Mouse (Mus musculus): ENCODE data around the gene 1700037H04Rik. TPM values are rescaled to one million over a fixed set of nuclear protein-coding genes. Genes with fewer than 3 reads are reported as not detected.

Gene 1700037H04Rik
- 110 and 112 TPM in 2 replicates for polyA plus RNA-seq (2014; fragmentation: Nextera tagmentation; extraction: Ambion mirVana)

- ATAC-seq (peak; percentile 98), DNase-seq (ENCODE audit: low spot score) (peak; percentile 100)
- Histone ChIP-seq H3K4me2 (ENCODE audit: low read length) (peak within 1 kb of the TSS; percentile 85), H3K36me3 (ENCODE audit: control insufficient read depth, insufficient read depth, low read length) (no peaks in the 10 kb centered on the region), H3K27me3 (replicated peaks; ENCODE audit: control insufficient read depth, insufficient read depth, low read length) (no peaks in the 10 kb centered on the region), H3K9me3 (replicated peaks; ENCODE audit: control insufficient read depth, low read length) (no peaks in the 10 kb centered on the region), H3K4me1 (ENCODE audit: control insufficient read depth, insufficient read depth, low read length) (peaks cover 6% of the 10 kb centered on the region), H3K9ac (ENCODE audit: low read length) (peak within 1 kb of the TSS; percentile 80), H3K27ac (ENCODE audit: low read depth, low read length) (peak within 1 kb of the TSS; percentile 91), H3K4me3 (ENCODE audit: low read depth, low read length) (peak within 1 kb of the TSS; percentile 73)
- WGBS = under 1% methylated on average over 54 of the region's 54 CpGs
Measured at GRCm38 (mm10) chr2:131159938-131160581, at the start of gene 1700037H04Rik. Gene 1700037H04Rik, minus strand, starts transcription at chr2:131160081.

GRCm38 (mm10) chr2:131209125-131209795, 49.4 kb upstream of the 1700037H04Rik start:
- H3K9me3 ChIP-seq (replicated peaks; ENCODE audit: control insufficient read depth, low read length) = no peaks in the 10 kb centered on the region

GRCm38 (mm10) chr2:131208356-131208755, 48.5 kb upstream of the 1700037H04Rik start:
- no peak overlapping the region for H3K4me3 ChIP-seq (ENCODE audit: low read depth, low read length)
- no peak overlapping the region for H3K9ac ChIP-seq (ENCODE audit: low read length)
- peaks cover 7% of the 10 kb centered on the region; the same call in 1 of the 2 replicates for H3K36me3 ChIP-seq (ENCODE audit: control insufficient read depth, insufficient read depth, low read length)
- H3K9me3 ChIP-seq (replicated peaks; ENCODE audit: control insufficient read depth, low read length) = no peaks in the 10 kb centered on the region
- no peak overlapping the region for H3K4me2 ChIP-seq (ENCODE audit: low read length)
- DNase-seq (ENCODE audit: low spot score) (no peak), ATAC-seq (no peak)
- H3K27me3 ChIP-seq (replicated peaks; ENCODE audit: control insufficient read depth, insufficient read depth, low read length) = no peaks in the 10 kb centered on the region
- peaks cover 10% of the 10 kb centered on the region for H3K4me1 ChIP-seq (ENCODE audit: control insufficient read depth, insufficient read depth, low read length)
- no peak overlapping the region for H3K27ac ChIP-seq (ENCODE audit: low read depth, low read length)
- WGBS = 83% methylated on average over 2 of the region's 2 CpGs

More at GRCm38 (mm10) chr2:131209125-131209795, 49.4 kb upstream of the 1700037H04Rik start:
- no peaks in the 10 kb centered on the region for H3K27me3 ChIP-seq (replicated peaks; ENCODE audit: control insufficient read depth, insufficient read depth, low read length)
- WGBS = 75% methylated on average over 4 of the region's 4 CpGs
- ATAC-seq = no peak
- H3K9ac ChIP-seq (ENCODE audit: low read length) = peak overlapping the region; percentile 74; the same call in 1 of the 2 replicates
- H3K4me1 ChIP-seq (ENCODE audit: control insufficient read depth, insufficient read depth, low read length) = peaks cover 10% of the 10 kb centered on the region
- peaks cover 11% of the 10 kb centered on the region; the same call in 1 of the 2 replicates for H3K36me3 ChIP-seq (ENCODE audit: control insufficient read depth, insufficient read depth, low read length)
- DNase-seq (ENCODE audit: low spot score) = no peak
- H3K27ac ChIP-seq (ENCODE audit: low read depth, low read length) = no peak overlapping the region; the same call in 1 of the 2 replicates
- no peak overlapping the region for H3K4me3 ChIP-seq (ENCODE audit: low read depth, low read length)
- peak overlapping the region; percentile 50 for H3K4me2 ChIP-seq (ENCODE audit: low read length)

GRCm38 (mm10) chr2:131206778-131207177, 46.9 kb upstream of the 1700037H04Rik start, which contains the start of gene Ap5s1:
Gene Ap5s1, plus strand, starts transcription at chr2:131207078.
- Histone ChIP-seq H3K4me3 (ENCODE audit: low read depth, low read length) (no peak within 1 kb of the TSS), H3K27ac (ENCODE audit: low read depth, low read length) (no peak within 1 kb of the TSS), H3K36me3 (ENCODE audit: control insufficient read depth, insufficient read depth, low read length) (no peaks in the 10 kb centered on the region), H3K4me1 (ENCODE audit: control insufficient read depth, insufficient read depth, low read length) (peaks cover 10% of the 10 kb centered on the region), H3K9ac (ENCODE audit: low read length) (no peak within 1 kb of the TSS), H3K9me3 (replicated peaks; ENCODE audit: control insufficient read depth, low read length) (no peaks in the 10 kb centered on the region), H3K27me3 (replicated peaks; ENCODE audit: control insufficient read depth, insufficient read depth, low read length) (no peaks in the 10 kb centered on the region), H3K4me2 (ENCODE audit: low read length) (no peak within 1 kb of the TSS)
- ATAC-seq = no peak
- 87% methylated on average over 4 of the region's 4 CpGs for WGBS
- DNase-seq (ENCODE audit: low spot score) = no peak

GRCm38 (mm10) chr2:131205521-131206182, 45.8 kb upstream of the 1700037H04Rik start:
- ATAC-seq (no peak), DNase-seq (ENCODE audit: low spot score) (no peak)
- H3K4me2 ChIP-seq (ENCODE audit: low read length) = no peak overlapping the region
- H3K4me3 ChIP-seq (ENCODE audit: low read depth, low read length) = no peak overlapping the region
- H3K27ac ChIP-seq (ENCODE audit: low read depth, low read length) = no peak overlapping the region
- WGBS = 89% methylated on average over 8 of the region's 8 CpGs
- H3K4me1 ChIP-seq (ENCODE audit: control insufficient read depth, insufficient read depth, low read length) = peaks cover 4% of the 10 kb centered on the region; the same call in 1 of the 2 replicates
- no peaks in the 10 kb centered on the region for H3K9me3 ChIP-seq (replicated peaks; ENCODE audit: control insufficient read depth, low read length)
- no peaks in the 10 kb centered on the region for H3K36me3 ChIP-seq (ENCODE audit: control insufficient read depth, insufficient read depth, low read length)
- no peaks in the 10 kb centered on the region for H3K27me3 ChIP-seq (replicated peaks; ENCODE audit: control insufficient read depth, insufficient read depth, low read length)
- H3K9ac ChIP-seq (ENCODE audit: low read length) = no peak overlapping the region

- Histone ChIP-seq H3K36me3 (ENCODE audit: control insufficient read depth, insufficient read depth, low read length) (no peaks in the 10 kb centered on the region), H3K9me3 (replicated peaks; ENCODE audit: control insufficient read depth, low read length) (no peaks in the 10 kb centered on the region), H3K27me3 (replicated peaks; ENCODE audit: control insufficient read depth, insufficient read depth, low read length) (no peaks in the 10 kb centered on the region), H3K9ac (ENCODE audit: low read length) (no peak overlapping the region), H3K4me2 (ENCODE audit: low read length) (no peak overlapping the region), H3K4me3 (ENCODE audit: low read depth, low read length) (no peak overlapping the region), H3K4me1 (ENCODE audit: control insufficient read depth, insufficient read depth, low read length) (peaks cover 3% of the 10 kb centered on the region; the same call in 1 of the 2 replicates), H3K27ac (ENCODE audit: low read depth, low read length) (no peak overlapping the region)
- ATAC-seq = no peak
- peak; percentile 31 for DNase-seq (ENCODE audit: low spot score)
- 54% methylated on average over 7 of the region's 7 CpGs for WGBS
Measured at GRCm38 (mm10) chr2:131204410-131204981, 44.6 kb upstream of the 1700037H04Rik start.

- Histone ChIP-seq H3K4me3 (ENCODE audit: low read depth, low read length) (no peak overlapping the region), H3K36me3 (ENCODE audit: control insufficient read depth, insufficient read depth, low read length) (no peaks in the 10 kb centered on the region), H3K27me3 (replicated peaks; ENCODE audit: control insufficient read depth, insufficient read depth, low read length) (no peaks in the 10 kb centered on the region), H3K4me2 (ENCODE audit: low read length) (no peak overlapping the region), H3K9ac (ENCODE audit: low read length) (no peak overlapping the region), H3K27ac (ENCODE audit: low read depth, low read length) (no peak overlapping the region), H3K4me1 (ENCODE audit: control insufficient read depth, insufficient read depth, low read length) (no peaks in the 10 kb centered on the region), H3K9me3 (replicated peaks; ENCODE audit: control insufficient read depth, low read length) (no peaks in the 10 kb centered on the region)
- ATAC-seq (no peak), DNase-seq (ENCODE audit: low spot score) (no peak)
- 84% methylated on average over 6 of the region's 6 CpGs for WGBS
Measured at GRCm38 (mm10) chr2:131203816-131204409, 44.0 kb upstream of the 1700037H04Rik start.

GRCm38 (mm10) chr2:131201262-131201661, 41.4 kb upstream of the 1700037H04Rik start:
- ATAC-seq = no peak
- H3K4me1 ChIP-seq (ENCODE audit: control insufficient read depth, insufficient read depth, low read length) = no peaks in the 10 kb centered on the region

More at GRCm38 (mm10) chr2:131201262-131201661, 41.4 kb upstream of the 1700037H04Rik start:
- Histone ChIP-seq H3K27me3 (replicated peaks; ENCODE audit: control insufficient read depth, insufficient read depth, low read length) (no peaks in the 10 kb centered on the region), H3K27ac (ENCODE audit: low read depth, low read length) (no peak overlapping the region), H3K4me3 (ENCODE audit: low read depth, low read length) (no peak overlapping the region), H3K4me2 (ENCODE audit: low read length) (no peak overlapping the region), H3K36me3 (ENCODE audit: control insufficient read depth, insufficient read depth, low read length) (0 out of 2 replicates have a peak, but pooled peaks cover 6% of the 10 kb centered on the region), H3K9ac (ENCODE audit: low read length) (no peak overlapping the region), H3K9me3 (replicated peaks; ENCODE audit: control insufficient read depth, low read length) (no peaks in the 10 kb centered on the region)
- no peak for DNase-seq (ENCODE audit: low spot score)
- 90% methylated on average over 3 of the region's 3 CpGs for WGBS
